Mouse (Mus musculus) G1E (cell line): Measurements from ENCODE around the gene Ube2h.

Source experiments
- CTCF ChIP-seq: IDR thresholded peaks from 2 replicates; pipeline ENCODE4 v1.5.1; 2012; ENCODE audit warnings: low read depth, low read length, inconsistent platforms, mixed read lengths
- GATA1 ChIP-seq: IDR thresholded peaks from 2 replicates; pipeline ENCODE4 v1.6.1; 2012; ENCODE audit warnings: borderline replicate concordance, low read length, inconsistent platforms, mixed read lengths
- GATA2 ChIP-seq: IDR thresholded peaks from 2 replicates; pipeline ENCODE4 v1.6.1; 2012; ENCODE audit warnings: low read depth, low read length, inconsistent platforms, borderline replicate concordance
- POLR2AphosphoS5 ChIP-seq: IDR thresholded peaks from 2 replicates; pipeline ENCODE4 v1.6.1; 2012; ENCODE audit warnings: low read depth, low read length, inconsistent platforms; ENCODE audit not compliant: insufficient replicate concordance
- TAL1 ChIP-seq: conservative IDR thresholded peaks from 2 replicates; pipeline ENCODE4 v1.6.1; 2012; ENCODE audit warnings: low read depth, low read length, inconsistent platforms, mixed read lengths

GRCm38 (mm10) chr6:30351290-30351689 is 47.0 kb upstream of the Ube2h start:
- no peak for TF ChIP-seq CTCF
- TF ChIP-seq POLR2AphosphoS5: no peak
- TF ChIP-seq GATA2: no peak
- no peak for TF ChIP-seq GATA1
- TF ChIP-seq TAL1: no peak
